Mouse (Mus musculus) forebrain, embryonic 12.5 days (tissue): ENCODE data around the gene Macrod2. TPM values are rescaled to one million over a fixed set of nuclear protein-coding genes. Genes with fewer than 3 reads are reported as not detected.

Experiments used
- ATAC-seq: fragments of 200-750 bp; cut with Nextera tagmentation; 2 replicates; pipeline ENCODE4 v1.8.0; 2017; ENCODE audit warnings: moderate TSS enrichment; ENCODE audit not compliant: low FRiP score
- H3K27ac ChIP-seq: fragments of 300-500 bp; sonication (generic); 2 replicates; pipeline ENCODE4 v1.5.1; 2016; ENCODE audit warnings: mild to moderate bottlenecking
- H3K27me3 ChIP-seq: fragments of 300-500 bp; sonication (generic); 2 replicates; pipeline ENCODE4 v1.6.1; 2016; ENCODE audit warnings: mild to moderate bottlenecking
- H3K36me3 ChIP-seq: fragments of 300-500 bp; sonication (generic); replicated peaks from 2 replicates; pipeline ENCODE4 v1.6.1; 2016; ENCODE audit warnings: mild to moderate bottlenecking
- H3K4me1 ChIP-seq: fragments of 300-500 bp; sonication (generic); 2 replicates; pipeline ENCODE4 v1.6.1; 2016
- H3K4me2 ChIP-seq: fragments of 300-500 bp; sonication (generic); 2 replicates; pipeline ENCODE4 v1.6.1; 2016; ENCODE audit warnings: mild to moderate bottlenecking, moderate library complexity
- H3K4me3 ChIP-seq: fragments of 300-500 bp; sonication (generic); replicated peaks from 2 replicates; pipeline ENCODE4 v1.5.1; 2016; ENCODE audit warnings: mild to moderate bottlenecking
- H3K9ac ChIP-seq: fragments of 300-500 bp; sonication (generic); 2 replicates; pipeline ENCODE4 v1.6.1; 2016; ENCODE audit warnings: mild to moderate bottlenecking
- H3K9me3 ChIP-seq: fragments of 300-500 bp; sonication (generic); 2 replicates; pipeline ENCODE4 v1.6.1; 2016
- WGBS: fragments of 180-500 bp; shearing (Covaris S2); methylation state at CpG from one replicate; pipeline ENCODE4 v1.1.7; 2016; 5-methylcytosine and 5-hydroxymethylcytosine counted together
- polyA plus RNA-seq: library from polyadenylated mRNA; unstranded; fragments of >200 nt; fragmentation: Nextera tagmentation; extraction: Ambion mirVana; gene quantifications from 2 replicates; pipeline ENCODE4 v1.2.1, GENCODE M21; 2016

The Macrod2 gene
- polyA plus RNA-seq, 1 experiment from 2014 or later = 52.0 TPM

- no peak overlapping the region for H3K4me2 ChIP-seq
- H3K9ac ChIP-seq = no peak overlapping the region
- H3K36me3 ChIP-seq = no peaks in the 10 kb centered on the region
- no peaks in the 10 kb centered on the region for H3K27me3 ChIP-seq
- no peak overlapping the region for H3K4me3 ChIP-seq
- no peaks in the 10 kb centered on the region for H3K9me3 ChIP-seq
- H3K27ac ChIP-seq = no peak overlapping the region
- 0 out of 2 replicates have a peak, but pooled peaks cover 2% of the 10 kb centered on the region for H3K4me1 ChIP-seq
- ATAC-seq = no peak
- WGBS = 76% methylated on average over 6 of the region's 6 CpGs
These were observed 1466.7 kb downstream of the Macrod2 start for GRCm38 (mm10) chr2:141861679-141862268.

DNA sequence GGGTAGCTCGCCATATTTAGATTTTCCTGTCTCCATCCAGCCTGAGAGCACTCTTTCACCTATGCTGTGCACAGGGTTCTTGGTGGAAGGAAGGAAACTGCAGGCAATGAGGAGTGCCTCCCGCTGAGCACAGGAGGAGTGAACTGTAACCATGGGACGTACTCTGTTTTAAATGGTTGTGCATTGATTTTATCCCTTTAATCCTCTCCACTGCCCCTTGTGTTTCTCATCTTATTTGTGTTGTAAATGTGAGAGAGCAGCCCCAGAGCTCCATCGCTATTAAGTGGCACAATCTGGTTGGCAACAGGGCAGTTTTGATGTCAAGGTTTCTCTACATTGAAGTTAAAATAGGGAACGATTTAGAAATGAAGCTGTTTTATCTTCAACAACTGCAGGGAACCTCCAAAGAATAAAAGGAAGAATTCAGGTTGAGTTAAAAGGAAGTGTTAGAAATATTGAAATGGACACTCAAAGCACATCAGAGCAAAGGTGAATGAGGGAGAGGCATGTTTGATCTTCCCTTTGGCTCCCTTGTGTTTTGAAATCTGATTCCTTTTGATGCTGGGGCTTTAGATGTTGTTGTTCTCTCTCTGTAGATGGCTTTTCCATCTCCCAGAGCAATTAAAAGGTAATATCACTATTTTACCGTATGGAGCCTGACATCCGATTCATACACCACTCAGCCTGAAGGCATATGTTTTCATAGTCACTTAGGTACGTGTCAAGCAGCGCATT lies 1467.6 kb downstream of the Macrod2 start:
- H3K9me3 ChIP-seq = no peaks in the 10 kb centered on the region
- no peaks in the 10 kb centered on the region for H3K36me3 ChIP-seq
- WGBS = 56% methylated on average over 9 of the region's 9 CpGs
- no peak for ATAC-seq
- H3K4me1 ChIP-seq = 0 out of 2 replicates have a peak, but pooled peaks cover 2% of the 10 kb centered on the region
- no peak overlapping the region for H3K27ac ChIP-seq
- no peak overlapping the region for H3K4me2 ChIP-seq
- no peak overlapping the region for H3K9ac ChIP-seq
- H3K27me3 ChIP-seq = no peaks in the 10 kb centered on the region
- H3K4me3 ChIP-seq = no peak overlapping the region

- H3K9ac ChIP-seq = no peak overlapping the region
- H3K9me3 ChIP-seq = no peaks in the 10 kb centered on the region
- H3K36me3 ChIP-seq = no peaks in the 10 kb centered on the region
- no peaks in the 10 kb centered on the region for H3K27me3 ChIP-seq
- H3K4me3 ChIP-seq = no peak overlapping the region
- H3K4me1 ChIP-seq = 0 out of 2 replicates have a peak, but pooled peaks cover 2% of the 10 kb centered on the region
- H3K4me2 ChIP-seq = no peak overlapping the region
- H3K27ac ChIP-seq = no peak overlapping the region
- ATAC-seq = no peak
- WGBS = 86% methylated on average over 2 of the region's 2 CpGs
These were observed 1468.6 kb downstream of the Macrod2 start for GRCm38 (mm10) chr2:141863628-141864165.

DNA sequence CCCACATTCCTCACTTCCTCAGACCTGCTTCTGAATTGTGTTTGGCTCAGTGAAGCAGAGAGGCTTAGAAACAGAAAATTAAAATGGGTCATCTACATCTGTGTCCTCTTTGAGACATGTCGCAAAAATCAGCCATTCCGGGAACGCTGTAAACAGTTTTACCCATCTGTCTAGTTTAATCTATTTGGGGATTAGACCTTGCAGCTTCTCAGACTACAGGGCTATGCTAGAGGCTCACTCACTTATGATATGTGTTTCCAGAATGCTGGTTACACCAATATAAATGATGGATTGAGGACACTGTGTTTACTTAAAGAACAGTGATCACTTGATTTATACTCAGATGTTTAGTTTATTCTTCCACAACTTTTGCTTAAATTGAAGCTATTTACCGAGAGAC lies 1475.8 kb downstream of the Macrod2 start:
- Histone ChIP-seq H3K4me2 (no peak overlapping the region), H3K27me3 (no peaks in the 10 kb centered on the region), H3K4me1 (no peaks in the 10 kb centered on the region), H3K36me3 (no peaks in the 10 kb centered on the region), H3K4me3 (no peak overlapping the region), H3K27ac (no peak overlapping the region), H3K9me3 (no peaks in the 10 kb centered on the region), H3K9ac (no peak overlapping the region)
- WGBS = 93% methylated on average over 4 of the region's 4 CpGs
- ATAC-seq = no peak

- Histone ChIP-seq H3K4me2 (no peak overlapping the region), H3K27me3 (no peaks in the 10 kb centered on the region), H3K4me1 (no peaks in the 10 kb centered on the region), H3K27ac (no peak overlapping the region), H3K9ac (no peak overlapping the region), H3K4me3 (no peak overlapping the region), H3K36me3 (no peaks in the 10 kb centered on the region), H3K9me3 (no peaks in the 10 kb centered on the region)
- no peak for ATAC-seq
- WGBS = 61% methylated on average over 10 of the region's 10 CpGs
These were observed 1481.2 kb downstream of the Macrod2 start for GRCm38 (mm10) chr2:141876155-141876851.

GRCm38 (mm10) chr2:141876958-141877357 lies 1481.8 kb downstream of the Macrod2 start:
- Histone ChIP-seq H3K27me3 (no peaks in the 10 kb centered on the region), H3K9ac (no peak overlapping the region)

GRCm38 (mm10) chr2:141878473-141878872 lies 1483.4 kb downstream of the Macrod2 start:
- Histone ChIP-seq H3K9ac (no peak overlapping the region), H3K4me3 (no peak overlapping the region), H3K36me3 (no peaks in the 10 kb centered on the region), H3K27me3 (no peaks in the 10 kb centered on the region), H3K4me2 (no peak overlapping the region), H3K4me1 (no peaks in the 10 kb centered on the region), H3K27ac (no peak overlapping the region), H3K9me3 (no peaks in the 10 kb centered on the region)
- no peak for ATAC-seq
- WGBS = 97% methylated on average over 1 of the region's 1 CpGs

More at GRCm38 (mm10) chr2:141876958-141877357, 1481.8 kb downstream of the Macrod2 start:
- no peak for ATAC-seq
- WGBS = 90% methylated on average over 2 of the region's 2 CpGs
- Histone ChIP-seq H3K4me2 (no peak overlapping the region), H3K27ac (no peak overlapping the region), H3K36me3 (no peaks in the 10 kb centered on the region), H3K4me1 (no peaks in the 10 kb centered on the region), H3K9me3 (no peaks in the 10 kb centered on the region), H3K4me3 (no peak overlapping the region)

DNA sequence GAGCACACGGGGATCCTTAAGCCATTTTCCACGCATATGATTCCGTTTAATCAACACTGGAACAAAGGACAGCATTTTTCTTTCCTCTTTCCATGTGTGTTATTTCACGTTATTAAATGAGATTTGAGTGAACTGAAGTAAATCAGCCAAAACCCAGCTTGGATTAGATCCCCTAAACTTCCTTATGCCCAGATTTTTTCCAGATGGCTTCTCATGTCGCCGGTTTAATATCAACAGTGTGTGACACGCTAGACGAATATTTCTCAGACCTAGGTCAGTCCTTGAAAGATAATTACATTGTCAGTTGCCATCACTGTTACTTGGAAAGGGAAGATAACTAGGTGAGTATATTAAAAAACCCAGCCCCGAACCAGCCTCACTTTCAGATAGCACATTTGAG lies 1484.6 kb downstream of the Macrod2 start:
- no peaks in the 10 kb centered on the region for H3K27me3 ChIP-seq
- ATAC-seq = no peak

DNA sequence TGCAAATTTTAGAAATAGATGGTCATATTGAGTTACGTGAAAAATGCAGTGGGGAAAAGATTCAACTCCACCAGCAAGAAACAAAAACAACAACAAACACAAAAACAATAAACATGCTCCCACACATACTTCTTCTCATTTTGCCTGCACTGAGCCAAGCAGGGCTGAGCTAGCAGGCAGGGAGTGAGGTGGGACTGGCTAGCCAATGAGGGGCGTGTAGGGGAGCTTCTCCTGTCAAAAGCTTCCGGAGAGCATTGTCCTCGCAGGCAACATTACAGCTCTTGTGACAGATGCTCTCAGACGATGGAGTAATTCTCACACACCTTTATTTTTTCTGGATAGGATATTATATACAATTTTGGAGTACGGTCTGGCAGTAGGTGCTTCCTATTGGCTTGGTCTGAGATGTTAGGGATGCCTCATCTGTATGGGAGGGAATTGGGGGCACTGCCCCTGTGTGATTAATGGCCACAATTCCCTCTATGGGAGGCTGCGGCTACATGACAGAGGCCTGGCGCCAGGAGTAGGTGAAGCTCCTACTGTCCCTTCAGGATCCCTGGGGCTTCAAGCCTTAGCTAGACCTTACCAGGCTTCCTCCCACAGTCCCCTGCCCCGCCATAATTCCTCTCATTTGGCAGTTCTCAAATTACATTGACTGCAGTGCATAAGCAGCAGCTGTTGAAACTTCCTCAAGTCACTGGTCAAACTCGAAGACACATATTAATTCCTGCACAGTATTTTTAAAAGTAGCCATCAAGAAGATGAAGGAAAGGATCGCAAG lies 1491.8 kb downstream of the Macrod2 start:
- H3K4me1 ChIP-seq = no peaks in the 10 kb centered on the region
- H3K4me3 ChIP-seq = no peak overlapping the region
- no peak for ATAC-seq
- WGBS = 73% methylated on average over 11 of the region's 11 CpGs
- H3K27ac ChIP-seq = no peak overlapping the region
- H3K36me3 ChIP-seq = no peaks in the 10 kb centered on the region
- H3K4me2 ChIP-seq = no peak overlapping the region
- H3K27me3 ChIP-seq = no peaks in the 10 kb centered on the region
- no peaks in the 10 kb centered on the region for H3K9me3 ChIP-seq
- no peak overlapping the region for H3K9ac ChIP-seq

More for the DNA sequence above, 1484.6 kb downstream of the Macrod2 start:
- Histone ChIP-seq H3K9me3 (no peaks in the 10 kb centered on the region), H3K4me3 (no peak overlapping the region), H3K27ac (no peak overlapping the region), H3K4me1 (no peaks in the 10 kb centered on the region), H3K9ac (no peak overlapping the region), H3K36me3 (no peaks in the 10 kb centered on the region), H3K4me2 (no peak overlapping the region)
- WGBS = 69% methylated on average over 9 of the region's 9 CpGs

- Histone ChIP-seq H3K36me3 (no peaks in the 10 kb centered on the region), H3K4me3 (no peak overlapping the region), H3K27me3 (no peaks in the 10 kb centered on the region), H3K9me3 (no peaks in the 10 kb centered on the region), H3K4me2 (no peak overlapping the region), H3K4me1 (no peaks in the 10 kb centered on the region), H3K27ac (no peak overlapping the region), H3K9ac (no peak overlapping the region)
- ATAC-seq = no peak
- WGBS = 85% methylated on average over 2 of the region's 2 CpGs
These were observed 1494.4 kb downstream of the Macrod2 start for GRCm38 (mm10) chr2:141889497-141889896.

DNA sequence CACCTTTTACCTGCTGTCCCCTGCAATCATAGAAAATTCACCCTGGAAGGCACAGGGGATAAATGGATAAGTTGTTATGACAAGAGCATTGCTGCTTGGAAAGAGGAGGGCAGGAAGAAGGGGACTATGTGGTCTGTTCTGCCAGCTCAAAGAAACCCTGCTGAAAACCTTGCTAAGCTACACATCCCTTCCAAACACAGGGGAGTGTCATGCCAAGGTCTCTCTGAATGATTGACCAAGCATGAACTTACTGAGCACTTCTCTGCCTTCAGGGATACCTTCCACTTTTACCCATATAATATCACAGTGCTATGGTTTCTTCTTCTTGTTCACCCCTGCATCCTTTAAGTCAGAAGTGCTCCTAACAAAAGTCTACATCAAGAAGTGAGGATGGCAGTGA lies 1502.8 kb downstream of the Macrod2 start:
- H3K4me2 ChIP-seq = no peak overlapping the region
- H3K27me3 ChIP-seq = no peaks in the 10 kb centered on the region
- no peak overlapping the region for H3K9ac ChIP-seq
- no peaks in the 10 kb centered on the region for H3K4me1 ChIP-seq
- H3K9me3 ChIP-seq = no peaks in the 10 kb centered on the region
- no peak overlapping the region for H3K27ac ChIP-seq
- ATAC-seq = no peak
- H3K4me3 ChIP-seq = no peak overlapping the region
- H3K36me3 ChIP-seq = no peaks in the 10 kb centered on the region
